Mouse (Mus musculus): ENCODE data around the gene Mmp14.

The Mmp14 gene

DNA sequence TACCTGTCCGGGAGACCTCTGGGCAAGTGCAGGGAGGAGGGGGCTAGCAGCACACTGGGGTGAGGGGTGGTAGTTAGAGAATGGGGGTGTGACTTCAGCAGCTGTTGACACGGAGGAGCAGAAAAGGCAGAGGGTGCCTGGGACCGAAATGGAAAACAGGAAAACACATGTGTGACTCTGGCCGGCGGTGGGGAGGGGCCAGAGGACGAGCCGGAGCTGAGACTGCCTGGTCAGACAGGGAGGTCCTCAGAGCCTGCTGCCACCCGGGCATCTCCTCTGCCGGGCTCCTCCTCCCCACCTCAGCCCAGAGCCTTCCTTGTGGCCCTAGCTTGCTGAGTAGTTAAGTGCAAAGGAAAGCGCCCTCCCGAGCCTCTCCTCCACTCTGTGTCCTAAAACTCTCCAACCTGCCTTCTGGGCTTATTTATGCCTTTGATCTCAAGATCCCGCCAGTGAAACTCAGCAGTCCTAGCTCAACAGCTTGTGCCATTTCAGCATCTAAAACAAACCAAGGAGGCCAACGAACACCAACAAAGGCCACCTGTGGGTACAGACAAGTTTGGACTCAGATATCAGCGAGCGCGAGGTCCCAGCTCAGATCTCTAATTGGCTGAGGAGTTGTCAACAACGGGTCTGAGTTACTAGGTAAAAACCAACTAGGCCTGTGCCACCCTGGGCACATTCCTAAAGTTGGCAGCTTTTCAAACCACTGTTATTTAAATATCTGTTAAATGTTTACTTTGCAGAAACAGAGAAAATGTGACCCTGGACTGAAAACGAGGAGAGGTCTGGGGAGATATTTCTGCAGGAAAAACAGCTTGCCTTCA is 17.3 kb upstream of the Mmp14 start:
- peak; percentile 56 for DNase-seq (ENCODE audit: low spot score)

DNA sequence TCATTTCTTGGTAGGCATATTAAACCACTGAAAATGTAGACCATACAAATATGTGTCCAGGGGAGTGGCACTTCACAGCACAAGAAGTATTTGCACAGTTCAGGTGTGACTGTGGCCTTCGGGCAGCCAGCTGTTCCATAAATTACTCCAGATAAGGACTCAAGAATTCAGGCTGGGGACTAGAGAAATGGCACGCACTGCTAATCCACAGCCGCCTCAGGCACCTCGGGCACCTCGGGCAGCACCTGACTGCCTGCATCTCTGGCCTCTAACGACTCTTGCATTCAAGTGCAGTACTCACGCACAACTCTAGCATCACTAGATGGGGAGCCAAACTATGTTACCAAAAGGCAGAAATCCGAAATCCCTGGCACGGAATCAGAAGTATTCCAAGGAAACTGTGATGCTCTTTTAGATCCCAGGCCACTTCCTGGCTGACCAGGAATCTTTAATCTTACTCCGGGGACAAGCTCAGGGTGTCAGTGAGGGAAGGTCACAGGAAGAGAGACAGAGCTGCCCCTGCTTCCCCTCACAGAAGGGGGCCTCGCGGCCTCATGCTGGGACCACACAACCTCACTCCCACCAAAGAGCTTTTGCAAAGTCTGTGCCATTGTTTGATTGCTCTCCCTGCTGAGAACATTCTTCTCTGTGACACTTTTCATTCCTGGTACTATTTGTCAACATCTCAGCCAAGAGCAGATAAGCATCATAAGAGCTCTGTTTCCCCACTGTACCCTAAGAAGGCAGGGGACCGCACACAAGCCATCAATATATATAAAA is 16.0 kb upstream of the Mmp14 start:
- peak; percentile 62 for DNase-seq (ENCODE audit: low spot score)

DNA sequence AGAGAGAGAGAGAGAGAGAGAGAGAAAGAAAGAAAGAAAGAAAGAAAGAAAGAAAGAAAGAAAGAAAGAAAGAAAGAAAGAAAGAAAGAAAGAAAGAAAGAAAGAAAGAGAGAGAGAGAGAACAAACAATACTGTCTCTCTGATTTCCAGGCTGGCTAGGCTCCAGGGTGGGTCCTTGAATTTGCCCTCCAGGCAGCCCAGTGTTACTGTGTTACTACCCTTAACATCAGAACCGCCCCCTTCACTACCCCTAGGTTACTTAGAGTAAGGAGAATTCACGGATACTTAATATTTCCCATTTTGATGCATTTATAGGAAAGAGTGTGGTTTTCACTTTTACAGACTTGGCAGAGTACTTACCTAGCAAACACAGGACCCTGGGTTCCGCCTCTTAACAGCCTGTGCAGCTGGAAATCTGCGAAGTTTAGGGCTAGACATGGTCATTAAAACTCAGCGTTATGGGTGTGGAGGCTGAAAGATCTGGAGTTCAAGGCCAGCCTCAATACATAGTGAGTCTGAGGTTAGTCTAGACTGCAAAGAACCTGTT is 15.1 kb upstream of the Mmp14 start:
- DNase-seq (ENCODE audit: low spot score): no peak

DNA sequence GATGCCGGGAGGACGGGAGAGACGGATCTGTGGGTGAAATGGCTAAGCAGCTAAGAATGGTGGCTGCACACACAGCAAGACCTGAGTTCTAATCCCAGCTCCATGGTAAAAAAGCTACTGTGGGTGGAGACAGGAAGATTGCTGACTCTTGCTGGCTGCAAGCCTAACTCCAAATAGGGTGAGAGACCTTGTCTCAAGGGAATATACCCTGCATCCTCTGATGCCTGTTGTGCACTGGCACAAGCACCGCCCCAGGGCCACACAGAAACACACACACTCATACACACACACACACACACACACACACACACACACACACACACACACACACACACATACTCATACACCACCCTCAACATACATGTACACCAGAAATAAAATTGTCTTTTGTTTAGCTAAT is 14.6 kb upstream of the Mmp14 start:
- no peak for DNase-seq (ENCODE audit: low spot score)

DNA sequence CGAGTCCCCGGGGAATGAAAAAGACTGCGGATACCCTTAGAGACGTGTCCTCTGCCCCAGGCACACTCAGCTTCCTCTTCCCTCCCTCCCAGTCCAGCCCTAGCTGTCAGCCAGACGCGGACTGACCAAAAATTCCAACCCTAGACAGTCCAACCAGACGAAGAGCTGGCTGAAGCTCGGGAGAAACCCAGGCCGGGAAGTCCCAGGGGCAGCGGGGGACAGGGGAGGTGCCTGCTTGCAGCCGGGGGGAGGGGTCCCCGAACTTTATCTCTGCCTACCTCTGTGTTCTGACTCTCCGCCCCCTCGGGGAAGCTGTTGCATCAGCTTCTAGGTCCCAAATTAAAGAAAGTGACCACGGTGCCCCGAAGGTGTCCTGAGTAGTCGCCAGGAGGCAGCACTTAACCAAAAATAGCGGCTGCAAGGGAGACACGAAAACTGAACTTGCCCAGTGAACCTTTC is 13.8 kb upstream of the Mmp14 start, which contains the start of gene Slc7a7:
Gene Slc7a7 (minus strand): TSS at position 158 of the 459 bp plus-strand sequence.
- peak; percentile 36 for DNase-seq (ENCODE audit: low spot score)

DNA sequence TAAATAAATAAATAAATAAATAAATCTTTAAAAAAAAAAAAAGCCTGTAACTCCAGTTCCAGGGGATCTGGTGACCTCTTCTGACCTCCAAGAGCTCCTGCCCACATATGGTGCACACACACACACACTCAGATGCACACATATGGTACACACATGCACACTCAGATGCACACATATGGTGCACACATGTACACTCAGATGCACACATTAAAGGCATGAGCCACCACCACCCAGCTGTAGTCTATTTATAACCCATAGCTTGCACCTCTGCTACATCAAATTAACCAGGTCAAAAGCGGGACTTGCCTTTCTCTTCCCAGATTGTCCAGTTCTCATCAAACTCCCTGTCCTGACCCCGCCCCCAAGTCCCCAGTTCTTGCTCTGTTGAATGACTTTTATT is 10.4 kb upstream of the Mmp14 start:
- DNase-seq (ENCODE audit: low spot score): no peak

DNA sequence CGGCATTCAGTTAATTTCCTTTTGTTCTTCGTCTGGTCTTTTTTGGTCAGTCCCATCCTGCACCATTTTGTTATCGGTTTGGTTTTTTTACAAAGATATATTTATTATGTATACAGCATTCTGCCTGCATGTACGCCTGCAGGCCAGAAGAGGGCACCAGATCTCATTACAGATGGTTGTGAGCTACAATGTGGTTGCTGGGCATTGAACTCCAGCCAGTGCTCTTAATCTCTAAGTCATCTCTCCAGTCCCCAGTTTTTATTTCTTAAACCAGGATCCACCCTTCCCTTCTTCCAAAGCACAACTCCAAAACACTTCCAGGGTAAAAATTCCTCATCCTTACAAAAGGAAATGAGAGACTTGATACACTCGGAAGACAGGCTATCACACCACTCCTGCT is 8.0 kb upstream of the Mmp14 start:
- DNase-seq (ENCODE audit: low spot score): no peak

DNA sequence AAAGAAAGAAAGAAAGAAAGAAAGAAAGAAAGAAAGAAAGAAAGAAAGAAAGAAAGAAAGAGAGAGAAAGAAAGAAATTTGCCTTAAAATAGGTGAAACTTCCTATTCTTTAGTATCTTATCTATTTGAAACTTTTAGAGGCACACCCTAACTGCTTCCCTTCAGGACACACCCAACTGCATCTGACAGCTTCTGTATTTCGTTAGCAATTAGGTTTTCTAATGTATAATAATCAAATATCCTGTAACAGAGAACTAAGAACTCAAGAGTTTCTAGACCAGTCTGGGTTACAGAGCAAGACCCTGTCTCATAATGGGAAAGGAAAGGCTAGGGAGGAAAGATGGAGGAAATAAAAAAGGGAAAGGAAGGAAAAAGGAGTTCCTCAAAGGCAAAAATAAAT is 6.8 kb upstream of the Mmp14 start:
- DNase-seq (ENCODE audit: low spot score): no peak

DNA sequence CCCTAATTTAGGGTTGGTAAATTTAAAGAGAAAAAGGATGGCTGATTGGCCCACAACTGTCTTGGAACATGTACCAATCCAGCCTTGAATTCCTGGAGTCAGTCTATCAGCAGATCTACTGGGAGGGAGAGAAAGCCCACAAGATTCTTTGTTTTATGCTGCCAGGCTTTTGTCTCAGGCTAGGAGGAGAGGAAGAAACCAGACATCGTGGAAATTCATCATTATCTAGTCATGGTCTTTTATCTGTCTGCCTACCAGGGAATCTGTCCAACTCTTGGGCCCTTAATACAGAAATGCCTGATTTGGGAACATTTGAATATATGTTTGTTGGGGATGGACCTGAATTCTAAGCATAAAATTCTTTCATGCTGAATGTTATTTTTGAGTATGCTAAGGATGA is 5.9 kb upstream of the Mmp14 start:
- DNase-seq (ENCODE audit: low spot score): no peak

DNA sequence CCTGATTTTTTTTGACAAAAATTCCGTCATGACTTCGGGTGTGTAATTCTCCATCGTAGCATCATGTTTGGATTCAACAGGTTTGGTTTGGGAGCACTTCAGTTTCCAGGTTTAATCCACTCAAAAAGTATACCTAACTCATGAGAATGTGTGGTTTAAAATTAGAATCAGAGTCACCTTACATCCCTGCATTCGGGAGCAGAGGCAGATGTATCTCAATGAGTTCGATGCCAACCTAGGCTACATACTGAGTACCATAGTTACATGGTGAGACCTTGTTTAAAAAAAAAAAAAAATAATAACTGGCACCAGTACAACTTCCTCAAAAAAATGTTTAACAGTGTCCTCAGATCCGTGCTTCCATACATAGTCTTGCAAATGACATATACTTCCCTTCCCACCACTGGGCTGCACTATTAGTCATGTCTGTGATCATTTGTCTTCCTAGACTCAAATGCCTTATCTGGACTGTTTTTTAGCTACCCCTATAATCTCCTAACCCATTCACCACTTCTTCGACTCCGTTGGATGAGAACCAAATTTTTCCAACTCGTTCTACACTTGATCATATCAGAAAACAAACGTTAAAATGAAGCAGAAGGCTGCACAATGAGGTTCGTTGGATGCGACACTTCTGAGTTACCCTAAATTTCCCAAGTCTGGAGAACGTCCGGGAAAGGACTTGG is 5.3 kb upstream of the Mmp14 start:
- DNase-seq (ENCODE audit: low spot score): no peak

DNA sequence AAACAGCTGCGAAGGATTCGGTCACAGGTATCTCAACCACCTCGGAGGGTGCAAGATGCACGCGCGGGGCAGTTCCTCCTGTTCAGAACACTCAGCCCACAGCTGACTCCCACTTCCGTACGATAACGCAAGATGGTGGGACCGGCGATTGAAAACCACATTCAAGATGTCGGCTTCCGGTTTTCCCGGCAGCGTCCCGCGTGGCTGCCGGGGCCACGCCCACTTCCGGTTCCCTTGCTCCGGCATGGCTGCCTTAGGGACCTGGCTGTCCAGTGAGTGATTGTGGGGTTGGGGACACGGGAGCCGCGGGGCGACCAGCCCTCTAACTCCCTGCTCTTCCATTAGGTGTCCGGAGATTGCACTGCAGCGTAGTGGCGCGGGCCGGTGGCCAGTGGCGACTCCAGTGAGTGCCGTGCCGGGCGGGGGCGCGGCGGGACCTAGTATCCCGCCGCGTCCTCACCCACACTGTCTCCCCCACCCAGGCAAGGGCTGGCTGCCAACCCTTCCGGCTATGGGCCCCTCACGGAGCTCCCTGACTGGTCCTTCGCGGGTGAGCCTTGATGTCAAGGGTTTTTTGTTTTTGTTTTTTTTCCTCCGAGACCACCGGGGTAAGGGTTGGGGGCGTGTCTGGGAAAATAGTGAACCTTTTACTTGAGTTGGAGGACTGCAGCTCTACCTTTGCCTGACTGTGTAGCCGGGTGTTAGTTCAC is 4.6 kb upstream of the Mmp14 start, which contains the start of gene Mrpl52:
Gene Mrpl52 (plus strand): TSS at position 221 of the 710 bp plus-strand sequence.
- DNase-seq (ENCODE audit: low spot score): peak; percentile 94

DNA sequence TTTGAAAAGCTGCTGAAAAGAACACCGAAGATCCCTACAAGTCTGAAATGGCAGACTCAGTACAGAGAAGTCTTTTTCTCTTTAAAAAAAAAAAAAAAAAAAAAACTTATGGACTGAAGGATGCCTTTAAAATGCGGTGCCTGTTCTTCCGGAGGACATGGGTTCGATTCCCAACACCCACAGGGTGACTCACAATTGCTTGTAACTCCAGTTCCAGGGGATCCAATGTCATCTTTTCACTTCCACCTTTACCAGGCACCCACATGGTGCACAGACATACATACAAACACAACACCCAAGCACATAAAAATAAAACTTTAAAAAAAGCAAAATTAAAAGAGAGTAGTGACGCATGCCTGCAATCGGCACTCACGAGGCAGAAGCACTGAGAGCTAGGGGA is 3.7 kb upstream of the Mmp14 start:
- no peak for DNase-seq (ENCODE audit: low spot score)

DNA sequence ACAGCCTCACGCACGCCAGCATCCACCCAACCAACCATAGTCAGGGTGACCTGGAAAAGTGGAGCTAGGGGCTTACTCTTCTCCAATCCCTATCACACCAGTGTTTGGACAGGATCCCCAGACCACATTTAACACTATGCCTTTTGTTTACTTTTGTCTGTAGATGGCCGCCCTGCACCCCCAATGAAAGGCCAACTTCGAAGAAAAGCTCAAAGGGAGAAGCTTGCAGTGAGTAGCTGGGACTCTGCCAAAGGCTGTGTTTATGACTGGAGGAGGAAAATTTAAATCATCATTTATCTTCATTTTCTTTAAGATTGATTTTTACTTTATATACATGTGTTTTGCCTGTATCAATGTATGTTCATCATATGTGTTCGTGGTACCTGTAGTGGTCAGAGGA is 3.0 kb upstream of the Mmp14 start:
- no peak for DNase-seq (ENCODE audit: low spot score)

DNA sequence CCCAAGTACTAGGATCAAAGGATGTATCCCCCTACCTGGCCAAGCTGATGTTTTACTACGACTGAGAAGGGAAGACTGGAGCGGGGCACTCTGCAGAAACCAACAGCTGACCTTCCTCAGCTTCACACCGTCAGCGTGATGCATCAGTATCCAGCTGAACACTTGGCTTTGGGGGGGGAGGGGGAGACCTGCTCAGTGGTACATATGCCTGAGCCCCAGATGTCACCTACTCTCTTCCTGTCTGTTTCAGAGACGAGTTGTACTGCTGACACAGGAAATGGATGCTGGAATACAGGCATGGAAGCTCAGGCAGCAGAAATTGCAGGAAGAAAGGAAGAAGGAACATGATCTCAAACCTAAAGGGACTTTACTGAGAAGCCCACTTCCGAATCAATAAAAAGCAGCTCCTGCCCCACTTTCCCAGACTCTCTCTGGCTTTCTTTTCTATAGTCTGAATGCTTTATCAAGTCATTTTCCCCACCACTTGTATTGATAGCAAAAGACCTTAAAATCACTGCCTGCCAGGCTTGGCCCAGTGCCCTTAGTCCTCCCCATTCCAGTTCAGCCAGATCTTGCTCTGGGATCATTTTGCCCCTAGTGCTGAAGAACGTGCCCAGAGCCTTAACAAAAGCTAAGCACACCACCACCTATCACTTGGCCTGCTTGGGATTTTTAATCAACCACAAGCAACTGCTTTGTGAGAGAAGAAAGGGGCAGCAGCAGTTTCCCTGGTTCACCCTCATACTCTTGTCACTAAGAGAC is 1.9 kb upstream of the Mmp14 start:
- DNase-seq (ENCODE audit: low spot score): no peak

DNA sequence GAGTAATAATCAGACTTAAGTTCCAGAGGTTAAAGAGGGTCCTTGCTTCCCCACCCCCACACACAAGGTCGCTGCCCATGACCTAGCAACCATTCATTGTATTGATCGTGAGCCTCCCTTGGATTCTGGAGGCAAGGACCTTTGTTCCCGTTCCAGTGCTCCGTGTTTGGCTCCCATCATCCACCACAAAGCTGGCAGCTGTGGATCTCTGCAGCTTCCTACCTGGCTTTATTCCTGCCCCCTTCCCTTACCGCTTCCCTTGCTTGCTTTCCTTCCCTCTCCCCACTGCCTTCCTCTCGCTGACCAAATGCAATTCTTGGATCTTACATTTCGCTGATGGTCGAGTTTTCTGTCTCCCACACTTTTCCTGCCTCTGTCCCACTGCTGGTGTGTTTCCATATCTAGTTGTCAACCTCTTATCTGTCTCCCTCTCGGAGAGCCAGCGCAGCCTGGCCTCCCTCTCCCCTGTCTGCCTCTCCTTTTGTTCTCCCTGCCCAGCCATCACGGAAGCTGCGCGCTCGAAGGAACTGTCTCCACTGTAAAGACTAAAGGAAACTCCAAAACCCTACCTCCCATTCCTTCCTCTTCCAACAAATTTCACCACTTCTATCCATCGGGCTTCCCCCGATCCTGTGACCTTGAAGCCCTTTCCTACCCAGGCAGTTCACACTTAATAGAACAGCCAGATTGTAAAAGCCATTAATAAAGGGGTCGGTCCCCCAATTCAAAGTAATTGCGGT is 836 bp upstream of the Mmp14 start:
- DNase-seq (ENCODE audit: low spot score): no peak

DNA sequence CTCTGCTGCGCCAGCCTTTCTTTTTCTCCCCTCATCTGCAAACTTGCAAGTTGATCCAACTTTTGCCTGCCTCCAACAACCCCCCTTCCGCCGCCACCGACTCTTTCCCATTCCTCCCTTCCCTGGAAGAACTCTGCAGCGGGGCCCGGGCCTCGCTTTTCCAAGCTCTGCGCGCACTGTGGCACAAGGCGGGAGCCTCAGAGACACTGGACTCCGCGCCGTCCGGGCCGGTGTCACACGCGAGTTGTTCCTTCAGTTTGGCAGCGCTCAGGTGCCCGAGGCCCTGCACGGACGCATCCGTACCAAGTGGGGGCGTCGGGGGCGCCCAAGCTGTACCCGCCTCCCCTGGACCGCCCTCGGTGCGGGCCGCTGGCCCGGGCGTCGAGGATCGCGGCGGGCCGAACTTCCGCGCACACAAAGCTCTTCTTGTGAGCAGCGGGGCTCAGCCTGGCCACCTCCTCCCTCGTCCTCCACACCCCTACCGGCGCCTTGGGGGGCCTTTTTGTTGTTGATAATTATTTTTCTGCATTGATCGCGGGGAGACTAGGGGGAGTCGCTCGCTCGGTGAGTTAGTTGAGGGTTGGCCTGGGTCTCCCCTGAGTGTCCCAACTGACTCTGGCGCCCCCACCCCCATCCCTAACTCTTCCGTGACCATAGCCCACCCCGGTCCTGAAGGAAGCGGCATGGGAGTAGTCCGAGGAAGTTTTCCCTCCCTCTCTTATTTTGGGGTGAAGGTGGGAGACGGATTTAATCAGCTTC is 845 bp downstream of the Mmp14 start:
- DNase-seq (ENCODE audit: low spot score): no peak

DNA sequence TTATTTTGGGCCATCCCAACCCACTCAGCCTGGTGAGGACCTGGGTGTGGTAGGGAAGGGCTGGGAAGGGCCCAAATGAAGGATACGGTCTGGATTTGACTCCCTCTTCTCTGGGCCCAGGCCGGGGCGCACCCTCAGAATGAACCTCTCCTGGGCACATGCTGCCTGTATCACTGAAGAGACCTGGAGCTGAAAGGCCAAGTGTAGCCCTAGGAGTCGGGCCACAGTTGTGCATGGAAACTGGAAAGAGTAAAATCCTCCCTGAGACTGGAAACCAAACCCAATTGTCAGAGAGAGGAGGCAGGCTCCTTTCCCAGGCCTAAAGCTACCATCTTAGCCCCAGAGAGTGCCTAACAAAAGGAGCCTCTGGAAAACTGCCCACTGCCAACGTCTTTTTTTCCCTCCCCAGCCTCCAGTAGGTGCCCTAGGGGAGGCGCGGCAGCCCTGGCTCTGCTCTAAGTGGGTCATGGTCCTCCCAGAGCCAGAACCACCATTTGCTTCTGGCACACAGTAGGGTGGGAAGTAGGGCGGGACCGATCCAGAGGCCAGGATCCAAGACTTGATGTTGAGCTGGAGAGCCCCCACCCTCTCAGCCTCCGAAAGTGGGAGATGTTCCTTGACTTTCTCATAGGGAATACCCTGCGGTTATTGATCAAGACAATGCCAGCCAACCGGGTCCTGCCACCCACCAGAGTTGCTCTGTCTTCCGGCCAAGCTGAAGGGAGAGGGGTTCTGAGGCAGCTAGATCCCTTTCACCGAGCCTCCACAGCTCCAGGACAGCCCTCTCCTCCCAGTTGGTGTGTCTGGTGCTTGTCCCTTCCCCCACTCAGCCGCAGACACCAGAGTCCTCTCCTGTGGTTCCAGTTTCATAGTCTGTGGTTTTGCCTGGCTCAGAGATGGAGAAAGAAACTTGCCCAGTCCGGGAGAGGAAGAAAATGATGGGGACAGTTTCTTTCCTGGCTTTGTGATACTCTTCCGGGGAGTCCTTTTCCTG is 1.7 kb downstream of the Mmp14 start:
- no peak for DNase-seq (ENCODE audit: low spot score)

DNA sequence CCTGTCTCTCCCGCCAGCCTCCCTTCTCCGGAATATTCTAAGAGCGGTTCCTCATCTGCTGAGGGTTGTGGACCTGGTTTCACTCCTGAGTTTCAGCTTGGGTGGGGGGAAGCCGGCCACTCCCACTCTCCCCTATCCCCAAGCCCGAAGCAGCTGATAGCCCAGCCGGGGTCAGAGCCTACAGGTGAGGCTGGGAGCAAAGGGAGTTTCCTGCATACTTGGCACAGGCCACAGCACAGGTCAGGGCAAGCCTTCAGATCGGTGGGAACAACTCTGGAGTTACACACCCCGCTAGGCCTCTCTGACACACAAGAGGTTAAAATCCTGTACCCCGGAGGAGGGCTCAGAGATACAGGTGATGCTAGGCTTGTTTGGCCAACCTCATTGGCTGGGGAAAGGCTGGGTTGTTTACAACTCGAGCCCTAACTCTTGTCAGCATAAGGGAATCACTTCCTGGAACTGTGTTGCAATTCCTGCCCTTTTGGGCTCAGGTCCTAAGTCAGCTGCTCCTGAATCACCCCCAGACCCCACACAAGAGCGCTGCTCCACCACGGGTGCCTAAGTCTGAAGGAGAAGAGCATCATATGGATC is 2.6 kb downstream of the Mmp14 start:
- DNase-seq (ENCODE audit: low spot score): no peak
